Mouse (Mus musculus) frontal cortex, postnatal 10 days (tissue): ENCODE data around the gene Ddx39b.

Experiments used
- DNase-seq, 2 experiments: peaks; one replicate each; pipeline ENCODE4 v3.0.0; 2022; ENCODE audit warnings: low spot score in 2 of 2, mixed read lengths in 1 of 2

Gene Ddx39b

GRCm38 (mm10) chr17:35243086-35243485 lies 1.5 kb downstream of the Ddx39b start:
- DNase-seq: peak in 1 of 2 experiments; percentile 52

DNA sequence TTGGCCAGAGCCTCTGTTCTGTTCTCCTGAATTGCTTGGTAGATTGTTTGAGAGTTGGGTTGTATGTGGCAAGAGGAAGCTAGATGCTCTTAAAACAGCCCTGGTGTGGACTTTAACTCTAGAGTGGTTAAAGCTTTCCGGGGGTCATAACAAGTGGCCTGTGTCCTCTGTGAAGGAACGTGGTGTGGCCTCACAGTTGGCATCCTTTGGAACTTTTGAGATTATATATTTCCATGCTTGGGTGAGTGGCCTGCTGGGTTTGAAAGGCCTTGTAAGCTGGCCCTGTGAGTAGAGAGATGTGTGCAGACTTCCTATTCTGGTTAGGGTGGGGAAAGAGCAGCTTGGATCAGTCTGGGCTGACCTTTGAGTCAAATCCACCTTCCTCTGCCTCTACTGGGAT lies 3.5 kb downstream of the Ddx39b start:
- DNase-seq: no peak

DNA sequence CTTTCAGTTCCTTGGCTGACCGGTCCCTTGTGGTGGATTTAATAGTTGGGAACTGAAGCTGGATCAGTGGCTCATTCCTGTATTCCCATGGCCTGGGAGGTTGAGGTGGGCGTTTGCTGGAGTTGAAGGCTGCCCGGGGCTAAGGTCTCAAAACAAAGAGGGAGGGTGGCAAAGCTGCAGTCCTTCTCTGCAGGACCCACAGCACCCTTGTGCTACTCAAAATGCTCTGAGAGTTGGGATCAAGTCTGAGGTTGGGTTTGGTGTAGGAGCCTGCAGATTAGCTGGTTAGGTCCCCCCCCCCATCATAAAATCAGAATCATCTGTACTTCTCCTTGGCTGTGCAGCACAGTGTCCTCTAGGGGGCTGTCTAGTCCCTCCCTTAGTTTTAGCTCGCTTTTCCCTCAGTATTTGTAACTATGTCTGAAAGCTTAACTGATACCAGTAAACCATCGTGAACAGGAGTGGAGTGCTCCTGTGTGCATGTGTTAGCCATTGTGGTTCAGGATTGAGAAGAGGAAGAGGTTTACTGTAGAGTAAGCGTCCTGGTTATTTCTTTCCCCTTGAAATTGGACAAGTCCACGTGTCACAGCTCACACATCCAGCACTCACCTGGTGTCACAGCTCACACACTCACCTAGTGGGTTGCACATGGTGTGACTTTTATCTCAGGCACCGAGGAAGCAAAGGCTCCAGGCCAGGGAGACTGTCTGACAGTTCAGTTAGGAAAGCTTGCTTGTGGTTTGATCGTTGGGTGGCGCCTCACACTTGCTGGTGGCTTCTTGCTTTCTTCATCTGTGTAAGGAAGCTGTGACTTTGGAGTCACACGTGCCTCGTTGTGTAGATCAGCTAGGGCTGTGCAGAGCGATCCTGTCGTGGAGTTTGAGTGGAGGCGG lies 4.4 kb downstream of the Ddx39b start:
- DNase-seq: peak in 1 of 2 experiments; percentile 12

GRCm38 (mm10) chr17:35247144-35247543 lies 5.6 kb downstream of the Ddx39b start:
- DNase-seq: peak in 1 of 2 experiments; percentile 7

DNA sequence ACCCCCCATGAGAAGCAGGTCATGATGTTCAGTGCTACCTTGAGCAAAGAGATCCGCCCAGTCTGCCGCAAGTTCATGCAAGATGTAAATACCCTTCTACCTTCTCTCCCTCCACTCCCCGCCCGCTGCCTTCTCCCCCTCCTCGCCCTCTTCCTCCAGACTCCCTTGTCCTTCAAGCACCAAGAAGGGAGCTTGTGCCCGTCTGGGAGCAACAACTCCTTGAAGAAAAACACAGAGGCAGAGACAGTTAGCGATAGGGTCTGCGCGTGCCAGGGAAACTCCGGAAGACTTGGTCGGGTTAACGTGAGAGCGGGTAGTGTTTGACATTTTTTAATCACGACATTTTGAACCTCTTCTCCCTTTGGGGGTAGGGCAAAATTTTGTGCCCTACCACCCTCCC lies 7.4 kb downstream of the Ddx39b start:
- no peak for DNase-seq

GRCm38 (mm10) chr17:35249451-35250197 lies 8.1 kb downstream of the Ddx39b start:
- peak in 1 of 2 experiments; percentile 10 for DNase-seq

- no peak for DNase-seq
These were observed 9.0 kb downstream of the Ddx39b start for GRCm38 (mm10) chr17:35250348-35251120.

GRCm38 (mm10) chr17:35251162-35251719 lies 9.7 kb downstream of the Ddx39b start:
- no peak for DNase-seq

DNA sequence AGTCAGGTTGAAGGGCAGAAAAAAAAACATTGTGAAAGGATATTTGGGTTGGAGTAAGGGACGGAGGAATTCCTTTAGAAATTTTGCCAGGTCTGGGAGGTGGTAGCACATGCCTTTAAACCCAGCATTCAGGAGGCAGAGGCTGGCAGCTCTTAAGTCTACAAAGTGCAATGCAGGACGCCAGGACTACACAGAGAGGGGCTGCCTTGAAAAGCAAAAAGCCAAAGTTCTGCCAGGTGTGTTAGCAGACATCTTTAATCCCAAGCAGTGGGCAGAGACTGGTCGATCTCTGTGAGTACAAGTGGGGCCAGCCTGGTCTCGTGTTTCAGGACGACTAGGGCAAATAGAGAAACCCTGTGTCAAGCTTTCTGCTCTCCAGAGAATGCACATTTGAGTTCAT lies 10.4 kb downstream of the Ddx39b start:
- no peak for DNase-seq

DNA sequence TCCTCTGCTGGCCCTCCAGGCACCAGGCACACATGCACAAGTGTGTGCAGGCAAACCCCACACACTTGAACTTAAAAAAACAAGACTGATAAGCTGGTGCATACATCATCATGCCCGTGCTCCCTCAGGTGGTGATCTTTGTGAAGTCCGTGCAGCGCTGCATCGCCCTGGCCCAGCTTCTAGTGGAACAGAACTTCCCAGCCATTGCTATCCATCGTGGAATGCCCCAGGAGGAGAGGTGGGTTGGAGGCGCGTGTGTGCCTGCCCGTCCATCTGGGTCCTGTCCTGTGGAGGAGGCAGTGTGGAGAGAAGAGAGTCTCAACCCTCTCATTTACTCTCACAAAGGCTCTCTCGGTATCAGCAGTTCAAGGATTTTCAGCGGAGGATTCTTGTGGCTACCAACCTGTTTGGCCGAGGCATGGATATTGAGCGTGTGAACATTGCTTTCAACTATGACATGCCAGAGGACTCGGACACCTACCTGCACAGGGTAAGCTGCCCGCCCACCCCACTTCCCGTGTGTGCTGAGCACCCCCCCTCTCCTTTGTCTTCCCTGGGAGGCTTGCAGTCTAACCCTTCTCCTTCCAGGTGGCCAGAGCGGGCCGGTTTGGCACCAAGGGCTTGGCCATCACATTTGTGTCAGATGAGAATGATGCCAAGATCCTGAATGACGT lies 11.2 kb downstream of the Ddx39b start:
- peak in 1 of 2 experiments; percentile 13 for DNase-seq

DNA sequence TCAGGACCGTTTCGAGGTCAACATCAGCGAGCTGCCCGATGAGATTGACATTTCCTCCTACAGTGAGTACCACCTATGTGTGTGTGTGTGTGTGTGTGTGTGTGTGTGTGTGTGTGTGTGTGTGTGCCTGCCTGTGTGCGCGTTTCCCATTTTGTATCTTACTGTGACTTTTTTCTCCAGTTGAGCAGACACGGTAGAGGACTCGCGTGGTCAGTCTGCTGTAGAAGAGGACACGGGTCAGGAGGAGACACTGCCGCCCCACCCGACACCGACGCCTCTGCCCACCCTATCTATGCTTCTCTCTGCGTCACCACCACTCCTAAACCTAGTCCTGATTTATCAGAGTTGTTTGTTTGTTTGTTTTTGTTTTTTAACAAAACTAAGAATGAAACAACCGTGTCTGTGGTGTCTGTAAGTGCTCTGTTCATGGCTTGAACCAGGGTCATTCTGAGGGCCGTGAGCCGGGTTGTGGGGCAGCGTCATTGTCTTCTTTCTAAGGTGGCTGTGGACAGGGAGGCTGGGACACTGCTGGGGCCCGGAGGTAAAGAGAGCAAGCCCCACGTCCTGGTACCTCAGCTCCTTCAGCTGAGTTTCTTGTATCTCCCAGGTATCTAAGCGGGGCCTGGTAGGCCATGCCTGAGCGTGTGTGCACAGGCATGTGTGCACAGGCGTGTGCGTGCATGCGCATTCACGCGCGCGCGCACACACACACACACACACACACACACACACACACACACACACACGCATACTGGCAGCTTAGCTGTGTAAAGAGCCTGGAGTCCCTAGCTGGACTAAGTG lies 11.9 kb downstream of the Ddx39b start:
- peak in 1 of 2 experiments; percentile 12 for DNase-seq

DNA sequence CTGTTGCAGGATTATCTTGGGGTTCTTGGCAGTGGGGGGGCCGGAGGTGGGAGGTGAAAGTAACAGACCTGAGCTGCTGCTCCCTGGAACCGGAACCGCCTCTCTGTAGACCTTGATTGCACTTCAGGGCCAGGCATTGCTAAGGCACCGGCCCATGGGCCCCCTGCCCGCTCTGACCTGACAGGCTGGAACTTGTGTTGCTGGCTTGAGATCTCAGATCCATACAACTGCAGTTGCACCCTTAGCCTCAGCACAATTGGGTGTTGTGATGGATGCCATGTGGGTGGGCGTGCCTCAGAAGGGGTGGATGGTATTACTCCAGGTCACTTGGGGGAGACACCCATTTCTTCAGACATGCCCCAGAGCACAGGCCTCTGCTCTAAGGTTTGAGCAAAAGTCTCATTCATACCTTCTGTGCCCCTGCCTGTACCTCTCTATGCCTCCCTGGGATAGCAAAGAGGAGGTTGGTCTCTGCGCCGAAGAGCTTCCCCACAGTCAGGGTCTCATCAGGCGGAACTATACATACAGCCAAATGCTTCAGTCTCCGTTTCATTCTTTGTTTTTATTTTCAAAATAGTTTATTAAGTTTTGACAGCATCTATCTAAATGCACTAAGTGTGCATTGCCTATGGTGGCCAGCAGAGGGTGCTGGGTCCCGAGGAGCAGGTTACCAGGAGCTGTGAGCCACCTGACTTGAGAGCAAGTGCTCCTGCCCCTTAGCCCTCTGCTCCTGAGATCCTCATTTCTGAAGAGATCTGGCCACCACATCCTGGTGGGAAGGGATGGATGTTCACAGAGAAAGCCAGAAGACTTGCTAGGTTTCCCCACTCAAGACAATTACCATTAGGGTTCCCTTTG lies 12.9 kb downstream of the Ddx39b start:
- peak in 1 of 2 experiments; percentile 39 for DNase-seq

- peak in 1 of 2 experiments; percentile 23 for DNase-seq
These were observed 13.8 kb downstream of the Ddx39b start for GRCm38 (mm10) chr17:35255301-35255700.

GRCm38 (mm10) chr17:35255704-35256103 lies 14.2 kb downstream of the Ddx39b start:
- DNase-seq: no peak

GRCm38 (mm10) chr17:35257378-35257777 lies 15.8 kb downstream of the Ddx39b start:
- no peak for DNase-seq

GRCm38 (mm10) chr17:35257824-35258491 lies 16.4 kb downstream of the Ddx39b start:
- peak; percentile 84 to 89 for DNase-seq

- DNase-seq: no peak
These were observed 17.2 kb downstream of the Ddx39b start for GRCm38 (mm10) chr17:35258492-35259478.
